Mouse (Mus musculus) activated CD4-positive, CD25-positive, alpha-beta regulatory T cell, adult 4 months (primary cell): ENCODE results near the gene Sipa1l1. TPM values are rescaled to one million over a fixed set of nuclear protein-coding genes. Genes with fewer than 3 reads are reported as not detected.
"Not testable (repeated sequence)": the region's sequence is repeated elsewhere in the genome, so short reads cannot be mapped to it uniquely, and the experiment has no call there.

ENCODE experiments used
- ATAC-seq: one replicate; pipeline ENCODE4 v1.8.0; 2017
- polyA plus RNA-seq, 2 experiments: library from polyadenylated mRNA; unstranded; fragments of 100-300 nt; shearing (Covaris generic); gene quantifications; one replicate each; pipeline ENCODE4 v1.2.1; 2017

Sipa1l1 gene
- polyA plus RNA-seq, 2 experiments from 2014 or later, result 23.4 to 29.9 TPM

DNA sequence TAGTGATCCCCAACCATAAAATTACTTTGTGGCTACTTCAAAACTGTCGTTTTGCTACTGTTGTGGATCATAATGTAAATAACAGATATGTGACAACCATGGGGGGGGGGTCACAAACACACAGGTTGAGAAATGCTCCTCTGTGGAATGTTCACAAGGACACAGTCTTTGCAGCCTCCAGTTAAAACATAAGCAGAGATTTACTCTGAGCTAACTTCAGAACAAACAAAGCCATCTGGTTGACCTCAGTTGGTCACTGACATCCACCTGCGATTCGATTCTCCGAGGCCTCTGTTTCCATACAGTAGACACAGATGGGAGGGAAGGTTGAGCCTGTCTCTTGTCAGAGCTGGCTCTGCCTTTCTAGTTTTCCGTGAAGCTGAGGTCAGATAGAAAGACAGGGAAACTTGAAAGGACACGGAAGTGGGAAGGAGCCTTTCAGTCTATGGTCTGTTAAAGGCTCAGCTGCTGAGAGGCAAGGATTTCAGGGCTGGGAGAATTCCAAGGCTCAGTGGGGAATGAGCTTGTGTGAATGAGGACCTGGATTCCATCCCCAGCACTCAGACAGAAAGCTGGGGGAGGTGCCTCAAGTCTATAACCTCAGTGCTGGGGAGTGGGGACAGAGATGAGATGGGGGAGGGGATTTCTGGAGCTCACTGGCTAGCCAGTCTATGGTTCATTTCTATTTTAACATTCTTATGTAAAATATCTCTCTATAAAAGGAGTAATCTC, 317.9 kb downstream of the Sipa1l1 start:
- no peak for ATAC-seq

DNA sequence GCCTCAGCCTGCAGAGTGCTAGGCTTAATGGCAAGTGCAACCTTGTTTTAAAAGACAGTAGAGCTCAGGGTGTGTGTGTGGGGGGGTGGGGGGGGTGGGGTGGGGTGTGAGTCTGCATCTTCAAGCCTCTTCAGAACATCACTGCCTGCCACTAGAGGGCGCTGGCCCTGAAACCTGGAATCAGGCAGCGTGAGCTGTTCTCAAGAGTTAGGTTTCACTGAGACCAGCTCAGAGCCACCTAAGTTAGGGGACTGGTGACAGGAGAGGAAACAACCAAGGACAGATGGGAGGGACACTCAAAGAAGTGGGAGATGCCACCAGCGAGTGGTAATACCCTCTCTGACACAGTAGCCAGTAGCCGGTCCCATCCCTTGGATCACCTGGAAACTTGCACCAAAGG, 320.0 kb downstream of the Sipa1l1 start:
- no peak for ATAC-seq

DNA sequence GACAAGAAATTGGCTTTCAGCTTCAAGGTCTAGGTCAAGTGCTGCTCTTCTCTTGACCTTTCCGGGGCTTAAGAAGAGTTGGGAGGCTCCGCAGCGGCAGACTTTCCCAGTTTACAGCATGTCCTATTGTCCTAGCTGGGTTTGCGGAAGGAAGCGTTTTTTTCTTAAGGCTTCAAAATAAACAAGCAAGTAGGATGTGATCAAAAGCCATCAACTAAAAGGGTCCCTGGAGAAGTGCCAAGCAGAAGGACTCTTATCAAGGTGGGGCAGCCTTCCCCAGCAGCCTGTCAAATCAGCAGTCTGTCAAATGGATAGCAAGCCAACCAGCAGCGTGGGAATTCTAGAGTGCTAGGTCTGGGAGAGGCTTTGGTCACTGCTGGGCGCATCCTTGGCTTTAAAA, 320.5 kb downstream of the Sipa1l1 start:
- ATAC-seq, result no peak

DNA sequence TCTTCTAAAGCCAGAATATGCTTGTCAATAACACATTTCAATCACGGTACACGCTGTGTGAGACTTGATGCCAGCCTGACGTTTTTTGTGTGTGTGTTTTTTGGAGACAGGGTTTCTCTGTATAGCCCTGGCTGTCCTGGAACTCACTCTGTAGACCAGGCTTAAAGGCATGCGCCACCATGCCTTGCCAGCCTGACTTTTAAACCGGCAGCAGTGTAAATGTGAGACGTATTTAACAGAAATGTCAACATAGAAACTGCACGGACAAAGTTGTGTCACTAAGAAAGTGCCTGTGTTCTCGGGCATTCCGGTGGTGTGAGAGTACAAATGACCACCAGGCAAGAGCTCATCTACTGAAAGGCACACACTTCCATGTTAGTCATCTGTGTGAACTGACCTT, 323.3 kb downstream of the Sipa1l1 start:
- ATAC-seq, result no peak

DNA sequence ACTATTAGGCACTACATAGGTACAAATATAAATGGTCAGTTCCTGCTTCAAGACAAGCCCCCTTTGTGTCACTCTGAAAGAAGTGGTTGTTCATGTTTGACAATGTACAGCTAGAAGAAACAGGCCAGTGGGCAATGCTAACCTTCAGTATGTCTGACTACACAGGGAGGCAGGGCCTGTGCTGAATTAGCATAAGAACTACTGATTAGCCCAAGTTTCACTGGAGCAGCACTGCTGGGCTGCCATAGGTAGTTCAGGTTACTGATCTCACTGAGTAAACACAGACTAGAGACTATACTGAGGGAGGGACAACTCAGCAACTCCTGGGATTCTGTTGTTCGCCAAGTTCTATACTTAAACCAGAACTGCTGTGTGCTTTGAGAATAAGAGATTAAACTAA, 324.1 kb downstream of the Sipa1l1 start:
- ATAC-seq, result not testable (repeated sequence)

DNA sequence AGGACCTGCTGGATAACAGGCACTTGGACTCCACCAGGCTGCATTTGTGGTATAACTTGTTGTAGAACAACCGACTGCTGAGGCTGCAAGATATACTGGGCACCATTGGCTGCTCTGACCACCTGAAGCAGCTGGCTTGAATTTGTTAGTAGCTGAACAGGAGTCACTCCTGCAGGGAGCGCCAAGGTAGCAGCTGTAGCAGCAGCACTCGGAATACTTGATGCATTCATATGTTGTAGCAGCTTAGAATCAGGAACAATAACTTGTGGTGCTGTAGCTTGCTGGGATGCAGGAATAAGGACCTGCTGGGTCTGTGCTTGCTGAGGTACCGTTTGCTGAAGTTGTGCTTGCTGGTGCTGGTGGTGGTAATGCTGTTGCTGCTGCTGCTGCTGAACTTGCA, 326.8 kb downstream of the Sipa1l1 start:
- no peak for ATAC-seq

DNA sequence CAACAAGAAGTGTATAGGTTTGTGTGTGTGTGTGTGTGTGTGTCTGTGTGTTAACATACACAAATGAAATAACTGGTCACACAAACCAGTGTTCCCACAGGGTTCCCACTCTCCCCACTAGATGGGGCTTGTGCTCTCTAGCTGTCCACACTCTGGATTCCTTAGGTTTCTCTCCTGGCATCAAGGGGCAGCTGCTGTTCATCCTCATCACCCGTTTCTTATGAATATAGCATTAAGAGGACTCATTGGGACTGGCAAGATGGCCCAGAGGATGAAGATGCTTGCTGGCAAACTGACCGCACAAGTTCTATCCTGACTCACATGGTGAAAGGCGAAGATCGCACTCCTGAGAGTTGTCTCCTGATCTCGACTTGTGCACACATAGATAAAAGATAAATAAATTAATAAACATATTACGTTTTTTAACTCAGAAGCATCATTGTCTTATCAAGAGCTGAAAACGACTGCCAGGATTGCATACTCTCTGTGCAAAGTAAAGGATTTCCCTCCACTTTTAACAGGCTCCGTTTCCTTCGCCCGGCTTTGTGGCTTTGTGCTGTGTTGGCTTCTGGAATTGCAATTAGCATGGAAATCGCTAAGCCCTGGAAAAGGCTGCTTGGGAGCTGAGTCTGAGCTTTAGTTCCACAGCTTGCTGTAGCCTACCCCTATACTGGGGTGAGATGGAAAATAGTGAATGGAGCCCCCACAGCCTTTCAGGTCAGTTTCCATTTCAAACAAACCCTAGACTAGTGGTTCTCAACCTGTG, 328.9 kb downstream of the Sipa1l1 start:
- ATAC-seq, result no peak

DNA sequence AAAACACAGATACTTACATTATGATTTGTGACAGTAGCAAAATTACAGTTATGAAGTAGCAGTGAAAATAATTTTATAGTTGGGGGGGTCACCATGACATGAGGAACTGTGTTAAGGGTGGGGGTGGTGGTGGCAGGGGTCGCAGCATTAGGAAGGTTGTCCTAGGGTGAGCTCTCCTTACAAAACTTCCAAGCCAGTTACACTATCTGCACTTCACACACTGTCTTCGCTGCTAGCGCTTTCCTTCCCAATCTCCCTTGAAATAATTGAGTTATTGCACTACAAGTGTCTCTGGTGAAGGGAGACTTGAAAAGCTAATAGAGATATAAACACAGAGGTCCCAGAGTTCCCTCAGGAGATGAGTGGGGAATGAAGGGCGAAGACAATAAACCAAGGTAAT, 329.6 kb downstream of the Sipa1l1 start:
- ATAC-seq, result no peak

DNA sequence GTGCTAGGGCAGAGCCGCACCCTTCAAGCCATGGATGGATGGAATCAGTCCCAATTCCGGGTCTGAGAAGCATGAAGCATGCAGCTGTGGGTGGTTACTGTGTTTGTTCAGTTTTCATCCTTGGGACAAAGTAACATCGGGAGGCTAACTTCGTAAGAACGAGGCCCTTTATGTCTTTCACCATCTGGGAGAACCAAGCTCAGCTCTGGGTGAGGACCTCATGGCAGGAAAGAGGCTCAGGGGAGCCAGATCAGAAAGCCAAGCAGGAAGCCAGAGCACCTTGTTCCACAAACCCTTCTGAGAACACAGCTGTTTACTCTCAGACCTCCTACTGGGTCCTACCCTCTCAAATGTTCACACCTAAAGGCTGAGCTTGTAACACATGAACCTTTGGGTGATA, 330.6 kb downstream of the Sipa1l1 start:
- ATAC-seq, result no peak
